In genomic region chr11:63466541-63466940, GRCm38 (mm10) we compare ENCODE assay signal across 16 mouse cellular contexts.
"Had no signal": no experiment of that assay in that cellular context is flagged by ENCODE, and none has a peak within 500 bp of the region (broad histone marks: within the 10 kb centered on the region; RNA-seq: fewer than 3 reads in every experiment).

No protein-coding gene starts in this region.

- DNase-seq: heart, postnatal 10 days; heart, postnatal 14 days; heart, postnatal 36 days; heart, postnatal 4 days; kidney, adult 11 months; kidney, adult 18-20 months; kidney, adult 2 months; kidney, adult 8-10 months; kidney, adult 9 months; kidney, postnatal 10 days; kidney, postnatal 14 days; kidney, postnatal 25 days; kidney, postnatal 36 days; kidney, postnatal 4 days; layer of hippocampus, adult 9-11 months; layer of hippocampus, postnatal 36 days had no signal
